Mouse (Mus musculus) cortical plate, adult 2 months (tissue): ENCODE measurements around the gene Reps2.

Experiments used
- CTCF ChIP-seq: fragments of 200-500 bp; IDR thresholded peaks from 2 replicates; pipeline ENCODE4 v1.5.1; 2011; ENCODE audit warnings: mild to moderate bottlenecking, control low read depth, low read length; ENCODE audit not compliant: insufficient read depth; ENCODE audit errors: extremely low read depth
- POLR2A ChIP-seq: fragments of 200-500 bp; IDR thresholded peaks from 2 replicates; pipeline ENCODE4 v1.6.1; 2011; ENCODE audit warnings: mild to moderate bottlenecking, low read length, control low read depth; ENCODE audit not compliant: insufficient read depth; ENCODE audit errors: extremely low read depth

GRCm38 (mm10) chrX:162653518-162653917 is 10.1 kb upstream of the Reps2 start:
- TF ChIP-seq POLR2A, result no peak
- TF ChIP-seq CTCF, result no peak
